Mouse (Mus musculus): ENCODE measurements at regions not wholly inside any gene's neighbourhood (a gene's known extent, or its start where the extent isn't known, plus 50 kb on each side); places are given as distances from the start of the nearest gene placed in this dataset.

DNA sequence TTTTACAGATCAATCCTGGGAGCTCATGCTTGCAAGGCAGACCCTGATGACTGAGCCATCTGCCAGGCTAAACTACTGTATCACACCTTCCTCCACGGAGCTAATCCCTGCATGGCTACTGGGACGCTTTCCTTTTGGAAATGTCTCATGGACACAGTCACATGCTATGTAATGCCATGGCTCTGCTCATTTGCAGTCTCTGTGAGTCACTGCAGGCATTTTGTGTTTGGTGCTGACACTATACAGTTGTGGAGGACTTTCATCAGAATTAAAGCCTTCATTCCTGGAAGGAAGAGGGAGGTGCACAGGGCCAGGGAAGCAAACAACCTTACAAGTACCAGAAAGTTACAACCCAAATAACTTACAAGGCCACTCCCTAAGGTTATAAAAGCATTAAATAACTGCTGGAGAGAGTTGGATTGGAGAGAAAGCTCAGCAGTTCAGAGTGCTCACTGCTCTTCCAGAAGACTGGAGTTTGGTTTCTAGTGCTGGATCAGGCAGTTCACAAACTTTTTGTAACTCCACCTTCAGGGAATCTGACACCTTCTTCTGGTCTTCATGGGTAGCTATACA, 544.3 kb upstream of the Hs6st1 start:
- TF ChIP-seq MYOD1 (IDR thresholded peaks at IDR 0.05; ENCODE audit: control insufficient read depth in 1 of 3, insufficient read length in 2 of 3, low read depth in 2 of 3) (no peak), TCF12 (IDR thresholded peaks at IDR 0.05; ENCODE audit: insufficient read depth, poor library complexity, severe bottlenecking) (no peak), POLR2AphosphoS2 (IDR thresholded peaks at IDR 0.05; ENCODE audit: insufficient read length, low read depth) (no peak), SRF (IDR thresholded peaks at IDR 0.05; ENCODE audit: control insufficient read depth, insufficient read length, low read depth) (no peak), POLR2A (IDR thresholded peaks at IDR 0.05; ENCODE audit: insufficient read length, low read depth) (no peak), CEBPB (IDR thresholded peaks at IDR 0.05; ENCODE audit: insufficient read depth, poor library complexity, severe bottlenecking) (no peak), E2F4 (IDR thresholded peaks at IDR 0.05; ENCODE audit: insufficient read depth) (no peak), MAX (IDR thresholded peaks at IDR 0.05; ENCODE audit: low read depth) (no peak), TCF3 (IDR thresholded peaks at IDR 0.05; ENCODE audit: insufficient read length, low read depth) (no peak), USF1 (IDR thresholded peaks at IDR 0.05; ENCODE audit: low read depth) (no peak), REST (IDR thresholded peaks at IDR 0.05; ENCODE audit: insufficient read depth, insufficient read length) (no peak)
